Mouse (Mus musculus) v-Abl transformed pro-B cells (cell line): Measurements from ENCODE around the gene 2610044O15Rik8.
"Not testable (repeated sequence)": the region's sequence is repeated elsewhere in the genome, so short reads cannot be mapped to it uniquely, and the experiment has no call there.

Source experiments
- in situ Hi-C, 2 experiments: fragments of 400-800 bp; cut with MboI; formaldehyde crosslinking; loops; one replicate each; pipeline ENCODE4 v1.15.1; 2025; ENCODE audit not compliant: unreplicated experiment in 2 of 2

Gene 2610044O15Rik8

DNA sequence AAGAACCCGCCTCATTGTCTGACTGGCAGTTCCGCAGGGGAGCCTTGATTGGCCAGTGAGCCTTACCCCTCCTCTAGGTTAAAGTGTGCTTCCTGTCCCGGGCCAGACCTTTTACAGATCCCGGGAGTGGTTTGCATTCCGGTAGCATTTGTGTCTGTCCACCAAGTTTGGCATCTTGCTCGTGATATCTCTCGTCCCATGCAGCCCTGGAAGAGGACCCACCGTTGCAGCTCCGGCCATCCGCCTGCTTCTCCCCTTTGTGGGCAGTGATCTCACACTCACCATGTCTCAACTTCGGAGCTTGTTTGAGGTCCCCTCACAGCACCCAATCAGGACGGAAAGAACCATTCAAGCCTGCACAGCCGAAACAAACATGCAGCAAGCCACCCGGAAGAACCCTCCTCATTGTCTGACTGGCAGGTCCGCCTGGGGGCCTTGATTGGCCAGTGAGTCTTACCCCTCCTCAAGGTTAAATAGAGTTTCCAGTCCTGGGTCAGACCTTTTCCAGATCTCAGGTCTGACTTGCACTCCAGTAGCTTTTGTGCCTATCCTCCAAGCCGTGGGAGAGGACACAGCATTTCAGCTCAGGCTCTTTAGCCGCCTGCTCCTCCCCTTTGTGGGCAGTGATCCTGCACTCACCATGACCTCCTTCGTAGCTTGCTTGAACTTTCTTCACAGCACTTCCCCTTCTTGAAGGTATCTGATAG lies at the start of gene 2610044O15Rik8:
Gene 2610044O15Rik8, minus strand, starts transcription at position 380 of the 707 bp plus-strand sequence.
- in situ Hi-C loops: no loop called here

DNA sequence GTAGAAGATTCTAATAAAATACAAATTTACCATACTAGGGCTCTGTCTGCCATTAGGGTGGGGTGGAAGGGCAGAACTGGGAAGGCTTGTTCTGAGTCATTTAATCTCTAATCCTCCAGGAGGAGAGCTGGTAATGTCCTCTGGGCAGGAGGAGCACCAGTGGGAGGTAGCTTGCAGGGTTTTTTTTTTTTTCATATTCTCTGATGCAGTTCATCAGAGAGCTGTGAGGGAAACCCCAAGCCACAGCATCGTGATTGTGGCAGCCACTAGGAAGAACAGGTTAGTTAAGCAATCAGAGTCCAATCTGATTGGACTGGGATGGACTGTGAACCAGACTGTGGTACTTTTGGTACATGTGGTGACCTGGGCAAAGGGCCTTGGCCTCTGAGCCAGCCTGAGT lies 31.7 kb upstream of the 2610044O15Rik8 start:
- in situ Hi-C loops: no loop called here

DNA sequence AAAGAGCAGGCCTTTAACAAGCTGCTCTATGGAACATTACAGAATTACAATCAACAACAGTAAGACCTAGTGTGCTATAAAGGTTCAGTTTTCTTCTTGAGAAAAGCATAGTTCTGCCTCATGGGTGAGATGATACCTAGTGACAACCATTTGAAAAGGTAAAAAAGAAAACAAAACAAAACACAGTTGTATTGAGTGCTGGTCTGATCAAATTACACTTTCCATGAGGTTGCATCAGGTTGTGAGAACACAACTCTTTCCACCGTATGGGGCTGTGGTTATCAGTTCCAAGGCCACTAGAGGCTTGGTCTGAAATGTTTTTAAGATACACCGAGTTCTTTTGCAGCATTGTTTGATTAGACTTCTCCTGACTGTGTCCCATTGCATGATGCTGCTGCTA lies 30.1 kb upstream of the 2610044O15Rik8 start:
- in situ Hi-C loops: no loop called here

DNA sequence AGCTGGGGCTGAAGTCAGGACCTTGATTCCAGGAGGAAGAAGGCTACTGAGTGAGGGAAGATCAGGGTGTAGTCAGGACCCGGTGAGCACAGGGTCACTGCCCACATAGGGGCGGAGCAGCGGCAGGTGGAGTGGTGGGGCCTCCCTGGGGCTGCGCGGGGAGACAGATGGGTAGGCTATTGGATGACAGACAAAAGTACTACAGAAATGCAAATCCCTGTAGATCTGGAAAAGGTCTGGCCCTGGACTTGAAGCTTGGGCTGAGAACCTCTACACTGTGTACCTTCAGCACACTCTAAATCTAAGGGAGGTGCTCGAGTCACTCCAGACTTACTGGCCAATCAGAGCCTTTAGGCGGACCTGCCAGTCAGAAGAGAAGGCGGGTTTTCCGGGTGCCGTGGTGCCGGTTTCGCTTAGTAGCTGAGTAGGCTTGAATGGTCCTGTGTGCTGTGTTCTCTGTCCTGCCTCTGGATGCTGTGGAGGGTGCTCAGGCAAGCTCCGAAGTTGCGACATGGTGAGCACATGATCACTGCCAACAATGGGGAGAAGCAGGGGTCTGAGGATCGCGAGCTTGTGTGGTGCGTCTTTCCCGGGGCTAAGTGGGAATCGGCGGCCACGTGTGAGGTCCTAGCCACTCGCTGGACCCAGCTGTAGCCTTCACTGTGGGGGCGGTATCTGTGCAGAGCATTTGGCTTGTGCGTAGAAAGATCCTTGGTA lies 29.2 kb upstream of the 2610044O15Rik8 start:
- in situ Hi-C loops: not testable (repeated sequence)

DNA sequence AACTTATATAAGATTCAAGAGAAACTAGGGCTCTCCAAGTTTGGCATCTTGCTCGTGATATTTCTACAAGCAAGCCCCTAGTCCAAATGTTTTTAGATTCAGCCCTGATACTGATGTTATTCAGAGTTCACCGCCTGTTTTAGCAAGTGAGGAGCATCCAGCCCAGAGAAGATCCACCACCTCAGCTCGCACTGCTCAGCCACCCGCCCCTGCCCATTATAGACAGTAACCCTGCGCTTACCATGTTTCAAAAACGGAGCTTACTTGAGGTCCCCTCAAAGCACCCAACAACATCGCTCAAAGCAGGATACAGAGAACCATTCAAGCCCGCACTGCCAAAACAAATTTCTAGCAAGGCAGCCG lies 561 bp downstream of the 2610044O15Rik8 start:
- in situ Hi-C loops: no loop called here
